Mouse (Mus musculus) hindbrain, postnatal 0 days (tissue): ENCODE data around the gene Arsb. TPM values are rescaled to one million over a fixed set of nuclear protein-coding genes. Genes with fewer than 3 reads are reported as not detected.

Experiments
- ATAC-seq: fragments of 200-750 bp; cut with Nextera tagmentation; 2 replicates; pipeline ENCODE4 v1.8.0; 2017; ENCODE audit warnings: mild to moderate bottlenecking, moderate TSS enrichment, moderate library complexity
- DNase-seq: peaks from one replicate; pipeline ENCODE4 v3.0.0-alpha.2; 2015; ENCODE audit warnings: low spot score
- H3K27ac ChIP-seq: fragments of 300-500 bp; sonication (generic); 2 replicates; pipeline ENCODE4 v1.5.1; 2014; ENCODE audit warnings: mild to moderate bottlenecking
- H3K27me3 ChIP-seq: fragments of 300-500 bp; sonication (generic); 2 replicates; pipeline ENCODE4 v1.6.1; 2014; ENCODE audit warnings: low read length, mixed read lengths; ENCODE audit not compliant: insufficient read depth
- H3K36me3 ChIP-seq: fragments of 300-500 bp; sonication (generic); 2 replicates; pipeline ENCODE4 v1.6.1; 2014; ENCODE audit warnings: low read length, mixed read lengths; ENCODE audit not compliant: insufficient read depth
- H3K4me1 ChIP-seq: fragments of 300-500 bp; sonication (generic); 2 replicates; pipeline ENCODE4 v1.6.1; 2014; ENCODE audit warnings: antibody characterized with exemption, low read length, mixed read lengths; ENCODE audit not compliant: insufficient read depth
- H3K4me2 ChIP-seq: fragments of 300-500 bp; sonication (generic); 2 replicates; pipeline ENCODE4 v1.6.1; 2014; ENCODE audit warnings: low read depth, mild to moderate bottlenecking, low read length, moderate library complexity, mixed read lengths
- H3K4me3 ChIP-seq: fragments of 300-500 bp; sonication (generic); 2 replicates; pipeline ENCODE4 v1.5.1; 2014; ENCODE audit warnings: low read length
- H3K9ac ChIP-seq: fragments of 300-500 bp; sonication (generic); replicated peaks from 2 replicates; pipeline ENCODE4 v1.6.1; 2014; ENCODE audit warnings: mild to moderate bottlenecking, low read length, moderate library complexity, mixed read lengths
- H3K9me3 ChIP-seq: fragments of 300-500 bp; sonication (generic); 2 replicates; pipeline ENCODE4 v1.6.1; 2016; ENCODE audit warnings: low read length, mixed read lengths
- CTCF ChIP-seq: IDR thresholded peaks from 2 replicates; pipeline ENCODE4 v1.5.1; 2016; ENCODE audit warnings: antibody characterized with exemption, control low read depth, low read depth
- WGBS: fragments of 180-500 bp; shearing (Covaris S2); extraction: QIAGEN DNeasy Blood & Tissue Kit; methylation state at CpG from one replicate; pipeline ENCODE4 v1.1.7; 2014; 5-methylcytosine and 5-hydroxymethylcytosine counted together
- polyA plus RNA-seq: library from polyadenylated mRNA; unstranded; fragments of >200 nt; fragmentation: Nextera tagmentation; extraction: Ambion mirVana; gene quantifications from 2 replicates; pipeline ENCODE4 v1.2.1, GENCODE M21; 2015
- total RNA-seq: library from RNA; depleted of rRNA; stranded (reverse); fragments of >200 nt; gene quantifications from 2 replicates; pipeline ENCODE4 v1.2.3, GENCODE M21; 2014

Arsb gene
- total and polyA plus RNA-seq, 2 experiments from 2014 or later = 11.7 to 19.0 TPM

DNA sequence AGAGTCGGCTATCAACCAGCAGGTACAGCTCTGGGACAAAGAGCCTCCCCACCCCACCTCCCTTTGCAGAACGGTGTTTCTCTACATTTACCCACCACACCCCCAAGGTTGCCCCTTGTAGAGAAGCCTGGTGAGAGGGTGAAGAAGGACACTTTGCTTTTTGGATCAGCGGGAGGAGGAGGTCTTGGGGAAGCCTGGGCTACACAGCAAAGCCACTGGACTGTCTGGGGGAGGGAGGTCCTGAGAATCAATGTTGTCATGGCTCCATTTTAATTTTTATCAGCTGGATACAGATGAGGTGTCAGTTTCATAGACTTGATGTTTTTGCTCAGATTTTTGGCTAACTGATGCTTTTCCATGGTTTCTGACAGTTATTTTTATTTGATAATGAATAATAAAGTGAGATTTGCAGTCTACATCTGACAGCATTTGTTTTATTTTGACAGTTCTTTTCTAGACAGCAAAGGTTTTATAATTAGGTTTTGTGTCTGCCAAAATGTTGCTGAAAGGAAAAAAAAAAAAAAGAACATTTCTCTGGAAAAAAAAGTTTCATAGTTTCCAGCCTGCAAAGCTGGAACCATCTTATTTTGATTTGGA, 83.6 kb downstream of the Arsb start:
- H3K9me3 ChIP-seq = no peaks in the 10 kb centered on the region
- H3K4me2 ChIP-seq = no peak overlapping the region
- H3K27ac ChIP-seq = no peak overlapping the region
- H3K4me3 ChIP-seq = no peak overlapping the region
- H3K4me1 ChIP-seq = no peaks in the 10 kb centered on the region
- no peak overlapping the region for H3K9ac ChIP-seq
- ATAC-seq = no peak
- no peak for TF ChIP-seq CTCF
- no peak for DNase-seq
- WGBS = 85% methylated on average over 3 of the region's 3 CpGs
- H3K27me3 ChIP-seq = no peaks in the 10 kb centered on the region
- H3K36me3 ChIP-seq = no peaks in the 10 kb centered on the region

DNA sequence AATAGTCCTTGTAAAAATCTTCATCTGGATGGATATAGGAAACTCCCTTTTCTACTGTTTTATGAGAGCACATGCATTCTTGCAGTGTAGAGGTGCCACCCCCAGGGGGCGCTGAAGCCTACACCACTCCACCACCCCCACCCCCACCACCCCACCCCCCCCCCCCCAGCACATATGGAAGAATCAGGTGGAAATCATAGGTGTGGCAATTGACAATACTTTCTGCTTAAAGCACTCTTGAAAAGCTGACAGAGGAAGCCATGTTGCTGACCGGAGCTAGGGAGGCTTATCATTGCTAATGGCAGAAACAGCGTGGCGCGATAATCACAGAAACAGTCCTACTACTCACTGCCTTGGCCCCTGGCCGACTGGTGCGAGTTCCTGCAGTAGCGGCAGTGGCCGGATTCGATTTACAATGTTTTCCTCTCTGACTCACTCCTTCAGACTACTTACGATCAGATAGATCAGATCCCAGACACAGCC, 84.3 kb downstream of the Arsb start:
- no peak for ATAC-seq
- WGBS = 45% methylated on average over 11 of the region's 11 CpGs
- Histone ChIP-seq H3K9me3 (no peaks in the 10 kb centered on the region), H3K4me3 (no peak overlapping the region), H3K4me2 (no peak overlapping the region), H3K9ac (no peak overlapping the region), H3K36me3 (no peaks in the 10 kb centered on the region), H3K27ac (no peak overlapping the region), H3K27me3 (no peaks in the 10 kb centered on the region), H3K4me1 (no peaks in the 10 kb centered on the region)
- peak; percentile 42 for DNase-seq
- peak; percentile 33; the same call in 1 of the 2 replicates for TF ChIP-seq CTCF

DNA sequence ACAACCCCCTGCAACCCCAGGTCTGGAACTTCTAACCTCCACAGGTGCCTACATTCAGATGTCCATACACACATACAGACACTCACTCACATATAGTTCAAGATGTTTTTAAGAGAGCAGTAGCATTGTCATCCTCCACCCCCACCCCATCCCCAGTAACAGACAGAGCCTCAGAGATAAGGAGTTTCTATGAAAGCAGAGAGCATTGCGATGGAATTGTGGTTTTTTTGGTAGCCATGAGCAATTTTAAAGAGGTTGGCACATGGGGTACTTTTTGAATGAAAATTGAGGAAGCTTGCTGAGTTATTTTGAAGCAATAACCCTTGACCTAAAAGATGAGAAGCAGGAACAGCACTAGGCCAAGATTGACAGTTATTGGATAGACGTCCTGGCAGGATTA, 89.8 kb downstream of the Arsb start:
- H3K4me2 ChIP-seq = no peak overlapping the region
- WGBS = 86% methylated on average over 2 of the region's 2 CpGs
- TF ChIP-seq CTCF = no peak

DNA sequence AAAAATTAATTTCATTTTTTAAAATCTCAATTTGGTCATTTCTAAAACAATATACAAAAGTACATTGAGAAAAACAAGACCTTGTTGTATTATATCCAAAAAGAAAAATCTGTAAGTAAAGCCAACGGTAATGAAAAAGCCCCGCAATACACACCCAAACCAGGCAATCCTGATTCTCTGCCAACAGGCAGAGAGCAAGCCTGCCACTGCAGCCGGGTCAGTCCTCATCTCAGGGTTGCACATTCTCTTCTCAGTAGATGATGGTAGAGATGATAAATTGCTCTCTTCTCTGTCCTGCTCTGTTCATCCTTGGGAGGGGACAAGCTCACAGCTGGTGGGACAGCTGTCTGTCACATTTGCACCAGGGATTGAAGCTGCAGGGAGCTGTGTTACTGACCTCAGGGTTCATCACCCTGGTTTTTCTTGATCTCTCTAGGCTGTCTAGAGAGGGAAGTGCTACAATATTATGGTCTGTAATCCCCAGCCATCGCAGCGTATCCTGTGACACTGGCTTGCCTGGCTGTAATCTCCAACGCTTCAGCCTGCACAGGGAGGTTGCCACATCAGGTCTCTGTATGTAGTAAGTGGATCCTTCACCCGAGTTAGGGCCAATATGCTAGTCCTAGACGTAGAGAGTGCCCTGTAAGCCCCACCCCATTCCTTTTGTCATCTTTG, 92.8 kb downstream of the Arsb start:
- TF ChIP-seq CTCF = no peak
- WGBS = 55% methylated on average over 8 of the region's 8 CpGs
- Histone ChIP-seq H3K4me1 (no peaks in the 10 kb centered on the region), H3K4me2 (no peak overlapping the region), H3K9me3 (0 out of 2 replicates have a peak, but pooled peaks cover 7% of the 10 kb centered on the region), H3K9ac (no peak overlapping the region), H3K27ac (no peak overlapping the region), H3K4me3 (no peak overlapping the region), H3K36me3 (no peaks in the 10 kb centered on the region), H3K27me3 (no peaks in the 10 kb centered on the region)
- DNase-seq (no peak), ATAC-seq (no peak)

More for the DNA sequence above, 89.8 kb downstream of the Arsb start:
- ATAC-seq (no peak), DNase-seq (no peak)
- Histone ChIP-seq H3K27me3 (no peaks in the 10 kb centered on the region), H3K9me3 (no peaks in the 10 kb centered on the region), H3K27ac (no peak overlapping the region), H3K9ac (no peak overlapping the region), H3K4me3 (no peak overlapping the region), H3K36me3 (no peaks in the 10 kb centered on the region), H3K4me1 (no peaks in the 10 kb centered on the region)

DNA sequence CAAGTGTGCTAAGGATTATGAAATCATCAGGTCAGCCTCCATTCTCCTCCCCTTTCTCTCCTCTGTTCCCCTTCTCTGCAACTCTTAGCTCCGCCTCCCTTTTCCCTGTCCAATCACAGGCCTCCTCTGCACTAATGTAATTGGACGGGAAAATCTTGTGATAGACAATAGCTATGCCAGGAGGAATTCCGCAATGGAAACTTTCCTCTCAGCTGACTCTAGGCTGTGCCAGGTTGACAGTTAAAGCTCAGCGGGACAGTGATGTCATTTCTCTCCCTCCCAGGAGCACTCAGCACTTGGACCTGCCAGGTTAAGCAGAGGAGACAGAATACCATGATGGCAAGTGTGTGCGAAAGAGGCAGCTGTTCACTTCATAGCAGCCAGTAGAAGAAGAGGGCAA, 95.2 kb downstream of the Arsb start:
- Histone ChIP-seq H3K27ac (no peak overlapping the region), H3K27me3 (no peaks in the 10 kb centered on the region), H3K4me2 (no peak overlapping the region), H3K36me3 (no peaks in the 10 kb centered on the region), H3K4me1 (no peaks in the 10 kb centered on the region), H3K9ac (no peak overlapping the region), H3K9me3 (0 out of 2 replicates have a peak, but pooled peaks cover 7% of the 10 kb centered on the region), H3K4me3 (no peak overlapping the region)
- no peak for DNase-seq
- WGBS = 76% methylated on average over 5 of the region's 5 CpGs
- ATAC-seq = no peak
- TF ChIP-seq CTCF = no peak

DNA sequence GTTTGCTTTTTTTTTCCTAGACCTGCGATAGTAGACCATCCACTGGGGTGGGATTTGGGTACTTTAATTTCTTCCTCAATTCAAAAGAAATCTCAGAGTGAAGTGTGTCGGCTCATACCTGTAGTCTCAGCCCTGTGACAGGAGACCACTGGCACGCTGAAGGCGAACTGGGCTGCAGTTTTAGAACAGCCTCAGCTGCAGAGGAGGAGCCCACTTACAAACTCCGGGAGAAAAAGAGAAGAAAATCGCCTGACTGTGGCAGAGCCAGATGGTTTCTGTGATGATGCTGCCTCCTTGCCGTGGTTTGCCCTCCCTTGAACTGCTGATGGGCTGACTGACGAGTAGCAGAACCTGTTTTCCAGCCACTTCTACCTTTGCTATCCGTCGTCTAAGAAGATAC, 100.3 kb downstream of the Arsb start:
- Histone ChIP-seq H3K27me3 (no peaks in the 10 kb centered on the region), H3K27ac (no peak overlapping the region), H3K4me1 (no peaks in the 10 kb centered on the region), H3K4me2 (no peak overlapping the region), H3K4me3 (no peak overlapping the region), H3K36me3 (no peaks in the 10 kb centered on the region), H3K9me3 (0 out of 2 replicates have a peak, but pooled peaks cover 7% of the 10 kb centered on the region), H3K9ac (no peak overlapping the region)
- DNase-seq = no peak
- no peak for ATAC-seq
- no peak for TF ChIP-seq CTCF
- WGBS = 74% methylated on average over 10 of the region's 10 CpGs

DNA sequence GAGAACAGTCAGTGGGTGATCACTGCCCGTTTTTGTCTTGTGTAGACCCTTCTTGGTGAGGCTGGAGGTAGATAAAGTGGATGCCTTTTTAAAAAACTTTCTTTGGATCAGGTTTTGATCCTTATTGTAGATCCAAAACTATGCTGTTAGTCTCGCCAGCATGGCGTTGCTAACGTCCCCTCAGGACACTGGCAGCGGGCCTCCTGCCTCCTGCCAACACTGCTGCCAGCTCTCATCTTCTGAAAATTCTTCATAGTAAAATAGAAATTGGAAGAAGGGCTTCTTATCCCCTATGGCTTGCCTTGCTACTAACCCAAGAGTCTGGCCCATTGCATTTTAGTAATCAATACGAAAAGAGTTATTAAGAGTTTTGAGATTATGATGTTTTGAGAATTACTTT, 101.2 kb downstream of the Arsb start:
- Histone ChIP-seq H3K36me3 (no peaks in the 10 kb centered on the region), H3K9me3 (0 out of 2 replicates have a peak, but pooled peaks cover 6% of the 10 kb centered on the region), H3K27me3 (no peaks in the 10 kb centered on the region), H3K4me2 (no peak overlapping the region), H3K9ac (no peak overlapping the region), H3K4me3 (no peak overlapping the region), H3K27ac (no peak overlapping the region), H3K4me1 (no peaks in the 10 kb centered on the region)
- 53% methylated on average over 6 of the region's 6 CpGs for WGBS
- no peak for ATAC-seq
- TF ChIP-seq CTCF = no peak
- no peak for DNase-seq
